Mouse (Mus musculus) megakaryocyte, adult 5-6 weeks (primary cell): ENCODE results near the gene Rftn2. TPM values are rescaled to one million over a fixed set of nuclear protein-coding genes. Genes with fewer than 3 reads are reported as not detected.

Source experiments
- ATAC-seq: 2 replicates; pipeline ENCODE4 v1.8.0; 2016; ENCODE audit warnings: mild to moderate bottlenecking, inconsistent platforms; ENCODE audit not compliant: poor library complexity, severe bottlenecking
- total RNA-seq, 2 experiments: library from RNA; stranded (forward) in 1 of 2; stranded (reverse) in 1 of 2; fragments of 153-499, 151-499 nt in 1 of 2; fragments of 221-1000, 200-1000 nt in 1 of 2; gene quantifications; 2 replicates each; pipeline versions ENCODE4 v1.2.3 to v1.2.4; 2015 to 2017

The Rftn2 gene
- total RNA-seq, 2 experiments from 2014 or later: 2.2 to 2.5 TPM

- ATAC-seq: no peak
These were observed 13.8 kb downstream of the Rftn2 start for GRCm38 (mm10) chr1:55212771-55213170.

DNA sequence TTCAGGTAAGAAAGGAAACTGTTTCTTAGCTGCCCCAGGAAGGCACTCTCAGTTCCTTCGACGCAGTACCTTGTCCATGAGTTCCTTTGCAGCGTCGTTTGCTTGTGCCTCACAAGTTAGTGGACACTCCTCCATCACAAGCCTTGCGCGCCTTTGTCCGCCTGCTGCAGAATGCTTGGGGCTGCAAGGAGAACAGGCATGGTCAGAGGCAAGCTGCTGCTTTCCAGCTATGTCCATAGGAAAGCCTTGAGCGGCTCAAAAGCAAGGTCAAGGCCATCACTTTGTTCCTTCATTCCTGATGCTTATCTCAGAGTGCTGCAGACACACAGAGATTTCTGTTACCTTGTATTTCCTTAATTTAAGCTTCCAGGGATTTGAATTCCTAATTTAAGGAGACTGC, 15.5 kb downstream of the Rftn2 start:
- no peak for ATAC-seq

GRCm38 (mm10) chr1:55210202-55210965, 16.2 kb downstream of the Rftn2 start:
- peak; percentile 97 for ATAC-seq

- ATAC-seq: no peak
These were observed 18.0 kb downstream of the Rftn2 start for GRCm38 (mm10) chr1:55208500-55209140.

- no peak for ATAC-seq
These were observed 19.0 kb downstream of the Rftn2 start for GRCm38 (mm10) chr1:55207561-55207960.

GRCm38 (mm10) chr1:55205808-55206327, 20.7 kb downstream of the Rftn2 start:
- no peak for ATAC-seq

- no peak for ATAC-seq
These were observed 24.5 kb downstream of the Rftn2 start for GRCm38 (mm10) chr1:55201850-55202752.

DNA sequence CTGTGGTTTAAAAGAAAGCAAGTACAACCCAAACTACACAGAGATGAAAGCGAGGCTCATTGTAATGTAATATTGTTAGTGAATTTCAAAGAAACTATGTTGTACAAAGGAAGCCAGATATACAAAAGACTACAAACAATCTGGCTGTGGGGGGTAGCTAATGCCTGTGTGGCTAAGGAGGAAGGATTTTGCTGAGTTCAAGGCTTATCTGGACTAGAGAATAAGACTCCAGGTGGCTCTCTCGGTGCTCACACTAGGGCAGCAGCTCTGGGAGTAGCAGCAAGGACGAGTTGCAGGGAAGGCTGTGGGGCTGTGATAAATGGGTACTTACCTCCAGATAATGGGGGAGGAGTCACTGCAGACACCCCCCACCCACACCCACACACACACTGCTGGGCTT, 27.9 kb downstream of the Rftn2 start:
- ATAC-seq: no peak

GRCm38 (mm10) chr1:55196327-55197003, 30.1 kb downstream of the Rftn2 start:
- ATAC-seq: no peak

- ATAC-seq: no peak
These were observed 31.6 kb downstream of the Rftn2 start for GRCm38 (mm10) chr1:55195021-55195420.

- no peak for ATAC-seq
These were observed 32.3 kb downstream of the Rftn2 start for GRCm38 (mm10) chr1:55194064-55194915.

GRCm38 (mm10) chr1:55193316-55193715, 33.3 kb downstream of the Rftn2 start:
- ATAC-seq: no peak

DNA sequence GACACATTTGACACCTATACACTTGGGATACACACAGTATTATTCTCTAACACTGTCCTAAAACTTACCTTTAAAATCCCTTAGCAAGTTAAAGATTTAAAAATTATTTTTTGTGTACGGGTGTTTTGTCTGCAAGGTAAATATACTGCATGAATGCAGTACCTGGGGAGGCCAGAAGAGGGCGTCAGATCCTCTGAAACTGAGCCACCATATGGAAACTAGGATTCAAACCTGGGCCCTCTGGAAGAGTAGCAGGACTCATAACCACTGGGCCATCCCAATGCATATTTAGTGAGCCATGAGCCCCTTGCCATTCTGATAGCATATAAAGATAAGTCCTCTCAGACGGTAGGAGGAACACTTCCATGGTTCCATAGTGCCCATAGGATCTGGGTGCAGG, 33.8 kb downstream of the Rftn2 start:
- ATAC-seq: peak; percentile 67; the same call in 1 of the 2 replicates

GRCm38 (mm10) chr1:55192015-55192414, 34.6 kb downstream of the Rftn2 start:
- ATAC-seq: no peak

GRCm38 (mm10) chr1:55186592-55187210, 39.9 kb downstream of the Rftn2 start:
- ATAC-seq: no peak

GRCm38 (mm10) chr1:55185718-55186117, 40.9 kb downstream of the Rftn2 start:
- no peak for ATAC-seq

DNA sequence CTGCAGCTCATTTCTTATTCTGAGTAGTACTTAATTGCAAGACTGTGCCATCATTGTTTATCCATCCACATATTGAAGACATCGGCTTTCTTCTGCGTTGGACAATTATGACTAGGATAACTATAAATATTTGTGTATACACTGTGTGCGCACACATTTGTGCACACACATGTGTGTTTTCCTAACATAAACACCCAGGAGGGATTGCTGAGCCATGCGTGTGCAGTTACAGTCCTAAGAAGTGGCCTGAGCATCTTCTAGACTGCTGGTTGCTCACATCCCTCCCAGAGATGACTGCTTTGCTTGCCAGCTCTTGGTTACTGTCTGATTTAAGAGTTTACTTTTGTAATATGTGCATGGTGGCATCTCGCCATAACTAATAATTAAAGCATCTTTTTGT, 44.2 kb downstream of the Rftn2 start:
- ATAC-seq: no peak

DNA sequence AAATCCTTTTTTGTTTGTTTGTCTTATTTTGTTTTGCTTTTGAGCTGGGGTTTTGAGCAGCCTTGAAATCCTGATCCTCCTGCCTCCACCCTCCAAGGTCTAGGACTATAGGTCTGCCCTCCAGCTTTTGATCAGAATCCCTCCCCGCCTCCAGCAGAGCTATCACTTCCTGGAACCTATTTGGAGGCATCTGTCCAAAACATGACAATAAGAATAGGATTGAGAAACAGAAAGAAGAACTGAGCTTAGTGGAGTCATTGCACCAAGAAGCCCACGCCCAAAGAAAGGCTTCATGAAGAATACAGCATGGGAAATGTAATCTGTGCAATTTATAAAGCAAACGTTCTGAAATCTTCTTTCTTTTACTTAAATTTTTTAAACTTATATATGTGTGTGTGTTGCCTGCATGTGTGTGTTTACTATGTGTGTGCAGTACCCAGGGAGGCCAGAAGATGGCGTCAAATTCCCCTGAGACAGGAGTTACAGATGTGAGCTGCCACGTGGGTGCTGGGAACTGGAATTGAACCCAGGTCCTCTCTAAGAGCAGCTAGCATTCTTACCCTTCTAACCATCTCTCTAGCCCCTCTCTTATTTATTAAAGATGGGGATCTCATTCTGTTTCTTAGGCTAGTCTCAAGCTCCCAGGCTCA, 46.5 kb downstream of the Rftn2 start:
- peak; percentile 89 for ATAC-seq

- ATAC-seq: no peak
These were observed 52.0 kb downstream of the Rftn2 start for GRCm38 (mm10) chr1:55174558-55175034.
